Mouse (Mus musculus) adrenal gland, adult 8-10 months (tissue): ENCODE results near the gene Avpr2. TPM values are rescaled to one million over a fixed set of nuclear protein-coding genes. Genes with fewer than 3 reads are reported as not detected.
A peak's percentile ranks its signal among the peaks of the same experiment; 100 is the strongest.

Experiments
- DNase-seq: peaks from one replicate; pipeline ENCODE4 v3.0.0; 2022
- total RNA-seq, 4 experiments: library from RNA; stranded (reverse); gene quantifications; 2 replicates each; pipeline ENCODE4 v1.2.4; 2022

The Avpr2 gene
- total RNA-seq, 4 experiments from 2014 or later, result not detected

GRCm38 (mm10) chrX:73918631-73919030 is 26.7 kb downstream of the Avpr2 start:
- DNase-seq, result no peak

GRCm38 (mm10) chrX:73921285-73921822 is 29.5 kb downstream of the Avpr2 start:
- no peak for DNase-seq

GRCm38 (mm10) chrX:73921823-73922549 is 30.1 kb downstream of the Avpr2 start, which contains the start of the genes Arhgap4 and Naa10:
Gene Arhgap4 (minus strand): TSS chrX:73921870.
Gene Naa10 (minus strand): TSS chrX:73921944.
- peak; percentile 86 for DNase-seq

- no peak for DNase-seq
Measured at GRCm38 (mm10) chrX:73922550-73922882, 30.6 kb downstream of the Avpr2 start.

GRCm38 (mm10) chrX:73930402-73931062 is 38.6 kb downstream of the Avpr2 start, which contains the start of gene Renbp:
Gene Renbp (minus strand): TSS chrX:73930850.
- peak; percentile 58 for DNase-seq

GRCm38 (mm10) chrX:73931871-73932270 is 40.0 kb downstream of the Avpr2 start:
- no peak for DNase-seq

- DNase-seq, result no peak
Measured at GRCm38 (mm10) chrX:73941860-73942259, 50.0 kb downstream of the Avpr2 start.

GRCm38 (mm10) chrX:73942294-73942693 is 50.4 kb downstream of the Avpr2 start:
- no peak for DNase-seq

Other genes with a start within 250 kb of the Avpr2 start
- gene Pnck, start 232.0 kb upstream of the Avpr2 start, total RNA-seq, result 10 to 100 TPM; 10.6 to 29.6 (median 18.5) TPM
- gene Slc6a8, start 219.0 kb upstream of the Avpr2 start, total RNA-seq, result 100 to 1,000 TPM in 3 of 4 experiments, 10 to 100 TPM in 1; 63.8 to 185 (median 134) TPM
- gene Bcap31, start 175.9 kb upstream of the Avpr2 start, total RNA-seq, result 100 to 1,000 TPM; 212 to 320 (median 258) TPM
- 10 to 100 TPM; 23.0 to 38.2 (median 29.4) TPM for gene Abcd1, start 175.5 kb upstream of the Avpr2 start, total RNA-seq
- under 1 TPM; 0.38 to 0.74 (median 0.55) TPM for gene Plxnb3, start 135.0 kb upstream of the Avpr2 start, total RNA-seq
- gene Srpk3, start 117.7 kb upstream of the Avpr2 start, total RNA-seq, result under 1 TPM; 0.42 to 0.71 (median 0.52) TPM
- 100 to 1,000 TPM; 295 to 431 (median 378) TPM for gene Idh3g, start 105.2 kb upstream of the Avpr2 start, total RNA-seq
- 100 to 1,000 TPM; 150 to 176 (median 163) TPM for gene Ssr4, start 105.1 kb upstream of the Avpr2 start, total RNA-seq
- 1 to 10 TPM; 4.4 to 8.1 (median 6.4) TPM for gene Pdzd4, start 67.1 kb upstream of the Avpr2 start, total RNA-seq
- 10 to 100 TPM; 10.1 to 25.3 (median 16.7) TPM for gene L1cam, start 4.0 kb downstream of the Avpr2 start, total RNA-seq
- 1 to 10 TPM; 2.4 to 7.7 (median 5.4) TPM for gene Arhgap4, start 29.8 kb downstream of the Avpr2 start, total RNA-seq
- 100 to 1,000 TPM in 1 of 4 experiments, 10 to 100 TPM in 3; 77.6 to 108 (median 89.8) TPM for gene Naa10, start 29.8 kb downstream of the Avpr2 start, total RNA-seq
- gene Renbp, start 38.7 kb downstream of the Avpr2 start, total RNA-seq, result 10 to 100 TPM; 17.7 to 51.7 (median 30.5) TPM
- gene Hcfc1, start 74.3 kb downstream of the Avpr2 start, total RNA-seq, result 10 to 100 TPM; 58.1 to 78.5 (median 68.1) TPM
- gene Irak1, start 131.8 kb downstream of the Avpr2 start, total RNA-seq, result 100 to 1,000 TPM; 109 to 154 (median 129) TPM
- not detected for gene Opn1mw, start 235.4 kb downstream of the Avpr2 start, total RNA-seq
- gene Mecp2, start 243.3 kb downstream of the Avpr2 start, total RNA-seq, result 10 to 100 TPM; 37.8 to 56.5 (median 46.9) TPM